Mouse (Mus musculus) heart, postnatal 0 days (tissue): ENCODE results near the gene Serpina3b. TPM values are rescaled to one million over a fixed set of nuclear protein-coding genes. Genes with fewer than 3 reads are reported as not detected.
"Not testable (repeated sequence)": the region's sequence is repeated elsewhere in the genome, so short reads cannot be mapped to it uniquely, and the experiment has no call there.

Source experiments
- ATAC-seq: fragments of 200-750 bp; cut with Nextera tagmentation; 2 replicates; pipeline ENCODE4 v1.8.0; 2017; ENCODE audit warnings: low read depth, moderate number of reproducible peaks, moderate library complexity; ENCODE audit not compliant: insufficient read depth
- DNase-seq: peaks from one replicate; pipeline ENCODE4 v3.0.0-alpha.2; 2016; ENCODE audit warnings: low spot score
- H3K27ac ChIP-seq: fragments of 300-500 bp; sonication (generic); 2 replicates; pipeline ENCODE4 v1.5.1; 2014; ENCODE audit warnings: low read depth, mild to moderate bottlenecking
- H3K27me3 ChIP-seq: fragments of 300-500 bp; sonication (generic); 2 replicates; pipeline ENCODE4 v1.6.1; 2014; ENCODE audit warnings: low read length, mixed read lengths; ENCODE audit not compliant: control insufficient read depth, insufficient read depth
- H3K36me3 ChIP-seq: fragments of 300-500 bp; sonication (generic); replicated peaks from 2 replicates; pipeline ENCODE4 v1.6.1; 2014; ENCODE audit warnings: low read length, mixed read lengths; ENCODE audit not compliant: control insufficient read depth, insufficient read depth
- H3K4me1 ChIP-seq: fragments of 300-500 bp; sonication (generic); 2 replicates; pipeline ENCODE4 v1.6.1; 2014; ENCODE audit warnings: antibody characterized with exemption; ENCODE audit not compliant: control insufficient read depth, insufficient read depth
- H3K4me2 ChIP-seq: fragments of 300-500 bp; sonication (generic); 2 replicates; pipeline ENCODE4 v1.6.1; 2014; ENCODE audit warnings: low read depth, mild to moderate bottlenecking, low read length, moderate library complexity
- H3K4me3 ChIP-seq: fragments of 300-500 bp; sonication (generic); 2 replicates; pipeline ENCODE4 v1.5.1; 2014; ENCODE audit warnings: low read depth, low read length
- H3K9ac ChIP-seq: fragments of 300-500 bp; sonication (generic); replicated peaks from 2 replicates; pipeline ENCODE4 v1.6.1; 2014; ENCODE audit warnings: low read depth, low read length, mixed read lengths
- H3K9me3 ChIP-seq: fragments of 300-500 bp; sonication (generic); replicated peaks from 2 replicates; pipeline ENCODE4 v1.6.1; 2016; ENCODE audit warnings: low read length; ENCODE audit not compliant: control insufficient read depth
- CTCF ChIP-seq: IDR thresholded peaks from 2 replicates; pipeline ENCODE4 v1.5.1; 2016; ENCODE audit warnings: antibody characterized with exemption, control low read depth, low read depth
- EP300 ChIP-seq: IDR thresholded peaks from 2 replicates; pipeline ENCODE4 v1.6.1; 2016; ENCODE audit warnings: antibody characterized with exemption, low read depth
- WGBS: fragments of 180-500 bp; shearing (Covaris S2); extraction: QIAGEN DNeasy Blood & Tissue Kit; methylation state at CpG from one replicate; pipeline ENCODE4 v1.1.7; 2014; 5-methylcytosine and 5-hydroxymethylcytosine counted together
- polyA plus RNA-seq: library from polyadenylated mRNA; unstranded; fragments of >200 nt; fragmentation: Nextera tagmentation; extraction: Ambion mirVana; gene quantifications from 2 replicates; pipeline ENCODE4 v1.2.1, GENCODE M21; 2015
- total RNA-seq: library from RNA; depleted of rRNA; stranded (reverse); fragments of >200 nt; gene quantifications from 2 replicates; pipeline ENCODE4 v1.2.3, GENCODE M21; 2014; ENCODE audit warnings: low replicate concordance

The Serpina3b gene
- total and polyA plus RNA-seq, 2 experiments from 2014 or later: not detected

- H3K9ac ChIP-seq: no peak overlapping the region
- no peaks in the 10 kb centered on the region for H3K4me1 ChIP-seq
- no peaks in the 10 kb centered on the region for H3K36me3 ChIP-seq
- no peak overlapping the region for H3K4me2 ChIP-seq
- DNase-seq: no peak
- no peaks in the 10 kb centered on the region for H3K27me3 ChIP-seq
- TF ChIP-seq CTCF (no peak), EP300 (no peak)
- H3K4me3 ChIP-seq: no peak overlapping the region
- ATAC-seq: no peak
- no peak overlapping the region for H3K27ac ChIP-seq
- H3K9me3 ChIP-seq: no peaks in the 10 kb centered on the region
- 61% methylated on average over 2 of the region's 2 CpGs for WGBS
Measured at GRCm38 (mm10) chr12:104108507-104108906, 19.3 kb upstream of the Serpina3b start.

- not testable (repeated sequence) for ATAC-seq, H3K27ac ChIP-seq, H3K36me3 ChIP-seq
Measured at GRCm38 (mm10) chr12:104112333-104112732, 15.5 kb upstream of the Serpina3b start, which contains the start of gene Serpina3a. Gene Serpina3a (plus strand): TSS chr12:104112724.

GRCm38 (mm10) chr12:104114921-104115579 is 12.7 kb upstream of the Serpina3b start:
- ATAC-seq: no peak
- WGBS: 37% methylated on average over 3 of the region's 3 CpGs
- no peak overlapping the region for H3K27ac ChIP-seq

More at GRCm38 (mm10) chr12:104112333-104112732, 15.5 kb upstream of the Serpina3b start, which contains the start of gene Serpina3a:
- H3K4me1 ChIP-seq, DNase-seq, H3K27me3 ChIP-seq, H3K4me2 ChIP-seq, H3K4me3 ChIP-seq, H3K9me3 ChIP-seq, H3K9ac ChIP-seq: not testable (repeated sequence)
- WGBS: 80% methylated on average over 10 of the region's 11 CpGs

GRCm38 (mm10) chr12:104123097-104123496 is 4.7 kb upstream of the Serpina3b start:
- Histone ChIP-seq H3K27ac (no peak overlapping the region), H3K9ac (no peak overlapping the region), H3K4me2 (no peak overlapping the region), H3K4me3 (no peak overlapping the region), H3K27me3 (no peaks in the 10 kb centered on the region), H3K4me1 (no peaks in the 10 kb centered on the region), H3K36me3 (no peaks in the 10 kb centered on the region), H3K9me3 (no peaks in the 10 kb centered on the region)
- ATAC-seq (no peak), DNase-seq (no peak)
- no peak for TF ChIP-seq CTCF
- TF ChIP-seq EP300: no peak
- 63% methylated on average over 1 of the region's 1 CpGs for WGBS

More at GRCm38 (mm10) chr12:104114921-104115579, 12.7 kb upstream of the Serpina3b start:
- no peak for TF ChIP-seq CTCF
- TF ChIP-seq EP300: no peak
- H3K9me3 ChIP-seq: no peaks in the 10 kb centered on the region
- H3K4me1 ChIP-seq: no peaks in the 10 kb centered on the region
- no peaks in the 10 kb centered on the region for H3K36me3 ChIP-seq
- DNase-seq: no peak
- H3K4me2 ChIP-seq: no peak overlapping the region
- no peak overlapping the region for H3K4me3 ChIP-seq
- H3K27me3 ChIP-seq: no peaks in the 10 kb centered on the region
- no peak overlapping the region for H3K9ac ChIP-seq

- TF ChIP-seq CTCF (no peak), EP300 (no peak)
- Histone ChIP-seq H3K9ac (no peak overlapping the region), H3K4me2 (no peak overlapping the region), H3K36me3 (no peaks in the 10 kb centered on the region), H3K4me3 (no peak overlapping the region), H3K27ac (no peak overlapping the region), H3K27me3 (no peaks in the 10 kb centered on the region), H3K4me1 (no peaks in the 10 kb centered on the region), H3K9me3 (no peaks in the 10 kb centered on the region)
- DNase-seq (no peak), ATAC-seq (no peak)
- WGBS: 75% methylated on average over 2 of the region's 2 CpGs
Measured at GRCm38 (mm10) chr12:104123996-104124395, 3.8 kb upstream of the Serpina3b start.
